Mouse (Mus musculus) heart, embryonic 13.5 days (tissue): Measurements from ENCODE around the gene Rnf8. TPM values are rescaled to one million over a fixed set of nuclear protein-coding genes. Genes with fewer than 3 reads are reported as not detected.
"Not testable (repeated sequence)": the region's sequence is repeated elsewhere in the genome, so short reads cannot be mapped to it uniquely, and the experiment has no call there.

ENCODE experiments used
- ATAC-seq: fragments of 200-750 bp; cut with Nextera tagmentation; 2 replicates; pipeline ENCODE4 v1.8.0; 2017; ENCODE audit warnings: moderate TSS enrichment; ENCODE audit not compliant: insufficient number of reproducible peaks, low FRiP score, low TSS enrichment; ENCODE audit errors: extremely low read depth
- H3K27ac ChIP-seq: fragments of 300-500 bp; sonication (generic); replicated peaks from 2 replicates; pipeline ENCODE4 v1.5.1; 2015; ENCODE audit warnings: moderate library complexity, mild to moderate bottlenecking, inconsistent platforms
- H3K27me3 ChIP-seq: fragments of 300-500 bp; sonication (generic); replicated peaks from 2 replicates; pipeline ENCODE4 v1.6.1; 2015; ENCODE audit warnings: mild to moderate bottlenecking, inconsistent platforms
- H3K36me3 ChIP-seq: fragments of 300-500 bp; sonication (generic); 2 replicates; pipeline ENCODE4 v1.6.1; 2015; ENCODE audit warnings: mild to moderate bottlenecking, inconsistent platforms
- H3K4me1 ChIP-seq: fragments of 300-500 bp; sonication (generic); 2 replicates; pipeline ENCODE4 v1.6.1; 2015; ENCODE audit warnings: inconsistent platforms
- H3K4me2 ChIP-seq: fragments of 300-500 bp; sonication (generic); 2 replicates; pipeline ENCODE4 v1.6.1; 2015; ENCODE audit warnings: inconsistent platforms, mild to moderate bottlenecking, moderate library complexity
- H3K4me3 ChIP-seq: fragments of 300-500 bp; sonication (generic); 2 replicates; pipeline ENCODE4 v1.5.1; 2015; ENCODE audit warnings: moderate library complexity, mild to moderate bottlenecking, inconsistent platforms
- H3K9ac ChIP-seq: fragments of 300-500 bp; sonication (generic); 2 replicates; pipeline ENCODE4 v1.6.1; 2015; ENCODE audit warnings: inconsistent platforms, mild to moderate bottlenecking, moderate library complexity
- H3K9me3 ChIP-seq: fragments of 300-500 bp; sonication (generic); 2 replicates; pipeline ENCODE4 v1.6.1; 2016; ENCODE audit warnings: inconsistent platforms
- WGBS: fragments of 180-500 bp; shearing (Covaris S2); methylation state at CpG from one replicate; pipeline ENCODE4 v1.1.7; 2015; ENCODE audit warnings: mixed read lengths; 5-methylcytosine and 5-hydroxymethylcytosine counted together
- polyA plus RNA-seq: library from polyadenylated mRNA; unstranded; fragments of >200 nt; fragmentation: Nextera tagmentation; extraction: Ambion mirVana; gene quantifications from 2 replicates; pipeline ENCODE4 v1.2.1, GENCODE M21; 2015

The Rnf8 gene
- polyA plus RNA-seq, 1 experiment from 2014 or later: 47.7 TPM

- no peak overlapping the region for H3K4me2 ChIP-seq
- H3K36me3 ChIP-seq: peaks cover 66% of the 10 kb centered on the region
- H3K9me3 ChIP-seq: no peaks in the 10 kb centered on the region
- 71% methylated on average over 15 of the region's 15 CpGs for WGBS
- H3K9ac ChIP-seq: peak overlapping the region; percentile 19; the same call in 1 of the 2 replicates
- H3K4me1 ChIP-seq: peaks cover 28% of the 10 kb centered on the region
- no peaks in the 10 kb centered on the region for H3K27me3 ChIP-seq
- H3K4me3 ChIP-seq: no peak overlapping the region
- ATAC-seq: no peak
- no peak overlapping the region for H3K27ac ChIP-seq
Measured at GRCm38 (mm10) chr17:29595891-29596770, 18.5 kb upstream of the Rnf8 start.

GRCm38 (mm10) chr17:29596771-29597132, 17.8 kb upstream of the Rnf8 start:
- H3K9me3 ChIP-seq: no peaks in the 10 kb centered on the region
- no peak for ATAC-seq
- no peak overlapping the region for H3K4me3 ChIP-seq
- no peak overlapping the region for H3K27ac ChIP-seq
- H3K4me2 ChIP-seq: no peak overlapping the region
- WGBS: 91% methylated on average over 13 of the region's 13 CpGs
- H3K36me3 ChIP-seq: peaks cover 69% of the 10 kb centered on the region
- H3K9ac ChIP-seq: no peak overlapping the region
- H3K4me1 ChIP-seq: peaks cover 33% of the 10 kb centered on the region
- H3K27me3 ChIP-seq: no peaks in the 10 kb centered on the region

GRCm38 (mm10) chr17:29599051-29599450, 15.5 kb upstream of the Rnf8 start:
- no peak overlapping the region for H3K4me2 ChIP-seq
- H3K4me3 ChIP-seq: no peak overlapping the region
- peaks cover 26% of the 10 kb centered on the region for H3K4me1 ChIP-seq
- no peaks in the 10 kb centered on the region for H3K9me3 ChIP-seq
- ATAC-seq: no peak
- no peak overlapping the region for H3K9ac ChIP-seq
- peaks cover 84% of the 10 kb centered on the region for H3K36me3 ChIP-seq
- no peaks in the 10 kb centered on the region for H3K27me3 ChIP-seq
- whole genome bisulfite sequencing: 93% methylated on average over 14 of the region's 14 CpGs
- no peak overlapping the region for H3K27ac ChIP-seq

- H3K27me3 ChIP-seq: no peaks in the 10 kb centered on the region
- no peak overlapping the region for H3K27ac ChIP-seq
- H3K9me3 ChIP-seq: no peaks in the 10 kb centered on the region
- H3K9ac ChIP-seq: no peak overlapping the region
- peaks cover 83% of the 10 kb centered on the region for H3K36me3 ChIP-seq
- H3K4me1 ChIP-seq: peaks cover 26% of the 10 kb centered on the region
- H3K4me2 ChIP-seq: no peak overlapping the region
- no peak overlapping the region for H3K4me3 ChIP-seq
- ATAC-seq: no peak
- 89% methylated on average over 8 of the region's 8 CpGs for WGBS
Measured at GRCm38 (mm10) chr17:29599537-29599936, 15.1 kb upstream of the Rnf8 start.

- no peaks in the 10 kb centered on the region for H3K9me3 ChIP-seq
- H3K4me1 ChIP-seq: peaks cover 19% of the 10 kb centered on the region
- H3K27me3 ChIP-seq: no peaks in the 10 kb centered on the region
- H3K9ac ChIP-seq: no peak overlapping the region
- no peak for ATAC-seq
- no peak overlapping the region for H3K27ac ChIP-seq
- no peak overlapping the region for H3K4me2 ChIP-seq
- peaks cover 80% of the 10 kb centered on the region for H3K36me3 ChIP-seq
- no peak overlapping the region for H3K4me3 ChIP-seq
- WGBS: 34% methylated on average over 4 of the region's 4 CpGs
Measured at GRCm38 (mm10) chr17:29601391-29601790, 13.2 kb upstream of the Rnf8 start.

GRCm38 (mm10) chr17:29603283-29603682, 11.3 kb upstream of the Rnf8 start:
- no peaks in the 10 kb centered on the region for H3K27me3 ChIP-seq
- H3K9me3 ChIP-seq: no peaks in the 10 kb centered on the region
- H3K36me3 ChIP-seq: peaks cover 71% of the 10 kb centered on the region
- H3K4me1 ChIP-seq: peaks cover 6% of the 10 kb centered on the region
- H3K4me3 ChIP-seq: no peak overlapping the region
- H3K4me2 ChIP-seq: no peak overlapping the region
- 18% methylated on average over 6 of the region's 6 CpGs for WGBS
- no peak overlapping the region for H3K9ac ChIP-seq
- H3K27ac ChIP-seq: no peak overlapping the region
- no peak for ATAC-seq

- H3K27me3 ChIP-seq, H3K4me2 ChIP-seq, H3K9me3 ChIP-seq, H3K4me3 ChIP-seq, H3K27ac ChIP-seq, H3K9ac ChIP-seq, ATAC-seq: not testable (repeated sequence)
- Histone ChIP-seq H3K36me3 (peaks cover 16% of the 10 kb centered on the region), H3K4me1 (peaks cover 43% of the 10 kb centered on the region)
- WGBS: 84% methylated on average over 5 of the region's 5 CpGs
Measured at GRCm38 (mm10) chr17:29613453-29613852, 1.1 kb upstream of the Rnf8 start.

GRCm38 (mm10) chr17:29615024-29615551, 498 bp downstream of the Rnf8 start:
- peak overlapping the region; percentile 96 for H3K27ac ChIP-seq
- no peaks in the 10 kb centered on the region for H3K9me3 ChIP-seq
- peak; percentile 27; the same call in 1 of the 2 replicates for ATAC-seq
- H3K4me1 ChIP-seq: peaks cover 43% of the 10 kb centered on the region
- peak overlapping the region; percentile 89 for H3K4me2 ChIP-seq
- H3K9ac ChIP-seq: peak overlapping the region; percentile 98
- under 1% methylated on average over 43 of the region's 43 CpGs for WGBS
- no peaks in the 10 kb centered on the region for H3K27me3 ChIP-seq
- peak overlapping the region; percentile 89 for H3K4me3 ChIP-seq
- peaks cover 26% of the 10 kb centered on the region for H3K36me3 ChIP-seq

- H3K36me3 ChIP-seq: peaks cover 30% of the 10 kb centered on the region
- H3K9ac ChIP-seq: peak overlapping the region; percentile 98
- H3K27ac ChIP-seq: peak overlapping the region; percentile 96
- H3K4me2 ChIP-seq: peak overlapping the region; percentile 89
- no peaks in the 10 kb centered on the region for H3K27me3 ChIP-seq
- H3K4me1 ChIP-seq: peaks cover 43% of the 10 kb centered on the region
- 13% methylated on average over 4 of the region's 4 CpGs for WGBS
- no peaks in the 10 kb centered on the region for H3K9me3 ChIP-seq
- ATAC-seq: no peak
- peak overlapping the region; percentile 89 for H3K4me3 ChIP-seq
Measured at GRCm38 (mm10) chr17:29615616-29616015, 1.0 kb downstream of the Rnf8 start.

GRCm38 (mm10) chr17:29619231-29619630, 4.6 kb downstream of the Rnf8 start:
- H3K4me1 ChIP-seq: peaks cover 27% of the 10 kb centered on the region
- no peak overlapping the region for H3K27ac ChIP-seq
- no peak overlapping the region for H3K4me3 ChIP-seq
- no peak overlapping the region for H3K9ac ChIP-seq
- H3K4me2 ChIP-seq: no peak overlapping the region
- no peaks in the 10 kb centered on the region for H3K27me3 ChIP-seq
- peaks cover 66% of the 10 kb centered on the region for H3K36me3 ChIP-seq
- no peaks in the 10 kb centered on the region for H3K9me3 ChIP-seq
- ATAC-seq: no peak
- 70% methylated on average over 3 of the region's 3 CpGs for WGBS

- Histone ChIP-seq H3K36me3 (peaks cover 98% of the 10 kb centered on the region), H3K9me3 (no peaks in the 10 kb centered on the region), H3K27ac (no peak overlapping the region), H3K27me3 (no peaks in the 10 kb centered on the region), H3K4me2 (no peak overlapping the region), H3K4me1 (no peaks in the 10 kb centered on the region), H3K9ac (no peak overlapping the region), H3K4me3 (no peak overlapping the region)
- no peak for ATAC-seq
- 92% methylated on average over 8 of the region's 8 CpGs for WGBS
Measured at GRCm38 (mm10) chr17:29623488-29623887, 8.9 kb downstream of the Rnf8 start.

GRCm38 (mm10) chr17:29627285-29627684, 12.7 kb downstream of the Rnf8 start:
- Histone ChIP-seq H3K4me1 (no peaks in the 10 kb centered on the region; the same call in 1 of the 2 replicates), H3K27me3 (no peaks in the 10 kb centered on the region), H3K9me3 (no peaks in the 10 kb centered on the region), H3K9ac (no peak overlapping the region), H3K4me3 (no peak overlapping the region), H3K4me2 (no peak overlapping the region), H3K27ac (no peak overlapping the region), H3K36me3 (peaks cover 99% of the 10 kb centered on the region)
- no peak for ATAC-seq
- 92% methylated on average over 9 of the region's 9 CpGs for WGBS
